Mouse (Mus musculus) spleen, postnatal 10 days (tissue): Measurements from ENCODE around the gene Tnfrsf14.

Source experiments
- DNase-seq, 2 experiments: peaks; one replicate each; pipeline ENCODE4 v3.0.0; 2021 to 2022; ENCODE audit warnings: low spot score in 2 of 2

The Tnfrsf14 gene

GRCm38 (mm10) chr4:154882014-154882659 lies 46.2 kb downstream of the Tnfrsf14 start:
- DNase-seq: peak in 1 of 2 experiments; percentile 79

- peak; percentile 55 to 72 for DNase-seq
Observed at GRCm38 (mm10) chr4:154880730-154881129, 47.6 kb downstream of the Tnfrsf14 start.

- peak; percentile 92 to 98 for DNase-seq
Observed at GRCm38 (mm10) chr4:154877864-154878548, 50.4 kb downstream of the Tnfrsf14 start.

GRCm38 (mm10) chr4:154873186-154873585 lies 55.2 kb downstream of the Tnfrsf14 start:
- DNase-seq: no peak
